ENCODE assay signal across 16 mouse cellular contexts in genomic region chr9:11377586-11377985, GRCm38 (mm10).
"Had no signal": no experiment of that assay in that cellular context is flagged by ENCODE, and none has a peak within 500 bp of the region (broad histone marks: within the 10 kb centered on the region; RNA-seq: fewer than 3 reads in every experiment).

No protein-coding gene starts in this region.

- DNase-seq: heart, postnatal 10 days; heart, postnatal 14 days; heart, postnatal 36 days; heart, postnatal 4 days; kidney, adult 11 months; kidney, adult 18-20 months; kidney, adult 2 months; kidney, adult 8-10 months; kidney, adult 9 months; kidney, postnatal 10 days; kidney, postnatal 14 days; kidney, postnatal 25 days; kidney, postnatal 36 days; kidney, postnatal 4 days; layer of hippocampus, adult 9-11 months; layer of hippocampus, postnatal 36 days had no signal
